Mouse (Mus musculus): ENCODE data around the gene Gsc2. TPM values are rescaled to one million over a fixed set of nuclear protein-coding genes. Genes with fewer than 3 reads are reported as not detected.
A peak's percentile ranks its signal among the peaks of the same experiment; 100 is the strongest.

Gene Gsc2
- polyA plus RNA-seq, 1 experiment from 2014 or later, result not detected

DNA sequence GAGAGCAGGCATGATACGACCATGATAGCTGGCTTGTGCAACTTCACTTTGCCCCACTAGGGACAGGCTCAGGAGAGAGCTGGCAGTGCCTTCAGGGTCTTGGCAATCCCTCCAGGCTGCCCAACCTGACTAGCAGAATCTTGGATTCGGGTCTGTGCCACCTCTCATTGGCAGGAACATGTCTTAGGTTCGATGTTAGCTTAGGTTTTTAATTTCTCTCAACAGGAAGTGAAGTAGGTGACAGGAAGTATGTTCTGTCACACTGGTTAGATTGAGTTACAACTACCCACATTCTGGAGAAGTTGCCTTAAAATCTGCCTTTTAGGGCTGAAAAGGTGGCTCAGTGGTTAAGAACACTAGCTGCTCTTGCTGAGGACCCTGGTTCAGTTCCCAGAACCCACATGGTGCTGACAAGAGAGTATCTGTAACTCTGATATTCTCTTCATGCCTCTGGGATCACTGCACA is 19.6 kb upstream of the Gsc2 start:
- 67% methylated on average over 3 of the region's 3 CpGs for WGBS
- Histone ChIP-seq H3K36me3 (ENCODE audit: control insufficient read depth, insufficient read depth) (no peaks in the 10 kb centered on the region), H3K4me1 (replicated peaks; ENCODE audit: control insufficient read depth, insufficient read depth, low read length) (no peaks in the 10 kb centered on the region), H3K9me3 (ENCODE audit: control insufficient read depth) (no peaks in the 10 kb centered on the region), H3K9ac (ENCODE audit: low read depth, low read length) (no peak overlapping the region), H3K4me2 (replicated peaks; ENCODE audit: low read depth) (no peak overlapping the region), H3K27ac (ENCODE audit: low read depth, low read length) (no peak overlapping the region), H3K4me3 (ENCODE audit: low read depth, low read length) (no peak overlapping the region), H3K27me3 (replicated peaks; ENCODE audit: control insufficient read depth, insufficient read depth, low read length) (peaks cover 15% of the 10 kb centered on the region; the same call in 1 of the 2 replicates)
- ATAC-seq, result no peak
- TF ChIP-seq CTCF (IDR thresholded peaks at IDR 0.05; ENCODE audit: low read depth), result no peak

- no peak for TF ChIP-seq CTCF (IDR thresholded peaks at IDR 0.05; ENCODE audit: low read depth)
- no peaks in the 10 kb centered on the region for H3K36me3 ChIP-seq (ENCODE audit: control insufficient read depth, insufficient read depth)
- no peak for ATAC-seq
- 53% methylated on average over 9 of the region's 9 CpGs for WGBS
- peaks cover 15% of the 10 kb centered on the region; the same call in 1 of the 2 replicates for H3K27me3 ChIP-seq (replicated peaks; ENCODE audit: control insufficient read depth, insufficient read depth, low read length)
- H3K9ac ChIP-seq (ENCODE audit: low read depth, low read length), result no peak overlapping the region
- no peak overlapping the region for H3K27ac ChIP-seq (ENCODE audit: low read depth, low read length)
- no peak overlapping the region for H3K4me2 ChIP-seq (replicated peaks; ENCODE audit: low read depth)
- no peak overlapping the region for H3K4me3 ChIP-seq (ENCODE audit: low read depth, low read length)
- no peaks in the 10 kb centered on the region for H3K9me3 ChIP-seq (ENCODE audit: control insufficient read depth)
- H3K4me1 ChIP-seq (replicated peaks; ENCODE audit: control insufficient read depth, insufficient read depth, low read length), result no peaks in the 10 kb centered on the region
Observed at GRCm38 (mm10) chr16:17933594-17934444, 19.0 kb upstream of the Gsc2 start.

DNA sequence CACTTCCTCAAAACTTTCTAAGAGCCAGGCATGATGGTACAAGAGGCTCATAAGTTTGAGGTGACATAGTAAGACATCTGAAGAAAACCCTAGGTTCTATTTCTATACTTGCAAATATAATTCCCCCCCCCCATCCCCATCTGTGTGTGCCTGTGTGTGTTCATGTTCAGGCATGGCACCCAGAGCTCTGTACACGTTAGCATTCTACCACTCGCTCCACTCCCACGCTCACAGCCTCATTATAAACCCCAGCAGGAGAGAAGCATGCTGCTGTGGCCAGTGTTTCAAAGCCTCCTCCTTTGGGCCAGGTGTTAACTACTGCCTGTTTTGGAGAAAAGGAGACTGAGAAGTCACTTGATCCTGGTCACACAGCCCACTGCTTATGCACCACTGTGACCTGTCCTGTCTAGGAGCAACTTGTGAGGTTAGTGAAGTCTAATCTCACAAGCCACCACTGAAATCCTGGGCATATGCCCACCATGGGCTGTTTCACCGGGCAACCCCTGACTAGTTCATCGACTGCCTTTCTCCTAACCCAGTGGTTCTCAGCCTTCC is 17.1 kb upstream of the Gsc2 start:
- 84% methylated on average over 5 of the region's 5 CpGs for WGBS
- H3K4me3 ChIP-seq (ENCODE audit: low read depth, low read length), result no peak overlapping the region
- H3K9me3 ChIP-seq (ENCODE audit: control insufficient read depth), result no peaks in the 10 kb centered on the region
- ATAC-seq, result no peak
- TF ChIP-seq CTCF (IDR thresholded peaks at IDR 0.05; ENCODE audit: low read depth), result no peak
- peaks cover 8% of the 10 kb centered on the region; the same call in 1 of the 2 replicates for H3K27me3 ChIP-seq (replicated peaks; ENCODE audit: control insufficient read depth, insufficient read depth, low read length)
- H3K9ac ChIP-seq (ENCODE audit: low read depth, low read length), result no peak overlapping the region
- no peak overlapping the region for H3K4me2 ChIP-seq (replicated peaks; ENCODE audit: low read depth)
- H3K36me3 ChIP-seq (ENCODE audit: control insufficient read depth, insufficient read depth), result no peaks in the 10 kb centered on the region
- no peak overlapping the region for H3K27ac ChIP-seq (ENCODE audit: low read depth, low read length)
- no peaks in the 10 kb centered on the region for H3K4me1 ChIP-seq (replicated peaks; ENCODE audit: control insufficient read depth, insufficient read depth, low read length)

DNA sequence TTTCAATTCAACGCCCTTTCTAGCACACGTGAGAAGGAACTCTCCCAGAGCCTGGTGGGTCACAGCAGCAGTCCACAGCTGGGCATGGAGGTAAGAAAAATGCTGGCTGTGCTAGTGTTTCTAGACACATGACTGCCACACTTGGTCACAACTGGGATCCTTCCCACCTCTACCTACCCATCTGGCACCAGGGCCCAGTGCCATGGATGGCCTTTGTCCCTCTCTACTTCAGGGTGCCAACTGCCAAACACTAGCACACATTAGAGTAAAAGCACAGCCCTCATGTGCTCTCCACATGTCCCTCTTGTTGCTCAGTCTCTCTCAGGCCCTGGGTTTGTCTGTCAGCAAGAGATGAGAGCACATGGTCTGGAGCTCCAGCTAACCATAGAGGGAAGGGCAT is 14.8 kb upstream of the Gsc2 start:
- WGBS, result 90% methylated on average over 2 of the region's 2 CpGs
- ATAC-seq, result no peak
- TF ChIP-seq CTCF (IDR thresholded peaks at IDR 0.05; ENCODE audit: low read depth), result no peak
- Histone ChIP-seq H3K9ac (ENCODE audit: low read depth, low read length) (no peak overlapping the region), H3K36me3 (ENCODE audit: control insufficient read depth, insufficient read depth) (peaks cover 17% of the 10 kb centered on the region; the same call in 1 of the 2 replicates), H3K4me3 (ENCODE audit: low read depth, low read length) (no peak overlapping the region), H3K4me1 (replicated peaks; ENCODE audit: control insufficient read depth, insufficient read depth, low read length) (0 out of 2 replicates have a peak, but pooled peaks cover 4% of the 10 kb centered on the region), H3K4me2 (replicated peaks; ENCODE audit: low read depth) (no peak overlapping the region), H3K27ac (ENCODE audit: low read depth, low read length) (no peak overlapping the region), H3K27me3 (replicated peaks; ENCODE audit: control insufficient read depth, insufficient read depth, low read length) (peaks cover 3% of the 10 kb centered on the region; the same call in 1 of the 2 replicates), H3K9me3 (ENCODE audit: control insufficient read depth) (no peaks in the 10 kb centered on the region)

GRCm38 (mm10) chr16:17929211-17929610 is 14.4 kb upstream of the Gsc2 start:
- H3K9me3 ChIP-seq (ENCODE audit: control insufficient read depth), result no peaks in the 10 kb centered on the region
- no peak overlapping the region for H3K9ac ChIP-seq (ENCODE audit: low read depth, low read length)
- ATAC-seq, result no peak
- H3K4me1 ChIP-seq (replicated peaks; ENCODE audit: control insufficient read depth, insufficient read depth, low read length), result 0 out of 2 replicates have a peak, but pooled peaks cover 4% of the 10 kb centered on the region
- 26% methylated on average over 2 of the region's 2 CpGs for WGBS
- H3K27me3 ChIP-seq (replicated peaks; ENCODE audit: control insufficient read depth, insufficient read depth, low read length), result peaks cover 3% of the 10 kb centered on the region; the same call in 1 of the 2 replicates
- TF ChIP-seq CTCF (IDR thresholded peaks at IDR 0.05; ENCODE audit: low read depth), result no peak
- no peak overlapping the region for H3K4me3 ChIP-seq (ENCODE audit: low read depth, low read length)
- H3K36me3 ChIP-seq (ENCODE audit: control insufficient read depth, insufficient read depth), result peaks cover 17% of the 10 kb centered on the region; the same call in 1 of the 2 replicates
- peak overlapping the region; percentile 98; the same call in 1 of the 2 replicates for H3K27ac ChIP-seq (ENCODE audit: low read depth, low read length)
- no peak overlapping the region for H3K4me2 ChIP-seq (replicated peaks; ENCODE audit: low read depth)

DNA sequence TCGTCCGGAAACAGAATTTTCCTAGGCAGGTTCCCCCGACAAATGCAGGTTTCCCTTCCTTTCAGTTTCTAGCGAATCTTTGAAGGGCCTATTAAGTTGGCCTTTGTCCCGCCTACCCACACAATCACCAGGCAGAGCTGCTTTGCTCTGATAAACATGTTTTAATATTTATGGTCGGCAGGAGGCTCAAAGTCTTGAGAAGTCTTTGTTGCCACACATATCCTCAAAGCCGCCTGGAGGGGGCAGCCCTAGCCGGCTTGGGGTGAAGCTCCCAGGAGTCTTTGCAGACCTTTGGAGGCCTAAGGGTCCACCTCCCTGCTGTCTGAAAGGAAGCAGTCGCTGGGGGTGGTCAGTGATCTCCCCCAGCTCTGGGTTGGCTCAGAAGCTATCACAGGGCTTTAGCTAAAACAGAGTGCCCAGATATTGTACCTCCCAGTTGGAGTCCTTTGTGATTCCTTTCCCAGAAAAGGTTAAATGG is 13.8 kb upstream of the Gsc2 start:
- Histone ChIP-seq H3K9ac (ENCODE audit: low read depth, low read length) (peak overlapping the region; percentile 76), H3K27ac (ENCODE audit: low read depth, low read length) (peak overlapping the region; percentile 98), H3K9me3 (ENCODE audit: control insufficient read depth) (no peaks in the 10 kb centered on the region), H3K4me3 (ENCODE audit: low read depth, low read length) (peak overlapping the region; percentile 86), H3K36me3 (ENCODE audit: control insufficient read depth, insufficient read depth) (peaks cover 17% of the 10 kb centered on the region; the same call in 1 of the 2 replicates), H3K4me1 (replicated peaks; ENCODE audit: control insufficient read depth, insufficient read depth, low read length) (0 out of 2 replicates have a peak, but pooled peaks cover 4% of the 10 kb centered on the region), H3K4me2 (replicated peaks; ENCODE audit: low read depth) (peak overlapping the region; percentile 97), H3K27me3 (replicated peaks; ENCODE audit: control insufficient read depth, insufficient read depth, low read length) (peaks cover 3% of the 10 kb centered on the region; the same call in 1 of the 2 replicates)
- peak; percentile 83 for TF ChIP-seq CTCF (IDR thresholded peaks at IDR 0.05; ENCODE audit: low read depth)
- ATAC-seq, result peak; percentile 82
- WGBS, result under 1% methylated on average over 9 of the region's 9 CpGs

Data from intestine, postnatal 0 days (tissue).